Mouse (Mus musculus) frontal cortex, postnatal 36 days (tissue): Measurements from ENCODE around the gene Zdhhc6.

Source experiments
- DNase-seq, 2 experiments: peaks; one replicate each; pipeline ENCODE4 v3.0.0; 2022; ENCODE audit warnings: low spot score in 2 of 2

Zdhhc6 gene

DNA sequence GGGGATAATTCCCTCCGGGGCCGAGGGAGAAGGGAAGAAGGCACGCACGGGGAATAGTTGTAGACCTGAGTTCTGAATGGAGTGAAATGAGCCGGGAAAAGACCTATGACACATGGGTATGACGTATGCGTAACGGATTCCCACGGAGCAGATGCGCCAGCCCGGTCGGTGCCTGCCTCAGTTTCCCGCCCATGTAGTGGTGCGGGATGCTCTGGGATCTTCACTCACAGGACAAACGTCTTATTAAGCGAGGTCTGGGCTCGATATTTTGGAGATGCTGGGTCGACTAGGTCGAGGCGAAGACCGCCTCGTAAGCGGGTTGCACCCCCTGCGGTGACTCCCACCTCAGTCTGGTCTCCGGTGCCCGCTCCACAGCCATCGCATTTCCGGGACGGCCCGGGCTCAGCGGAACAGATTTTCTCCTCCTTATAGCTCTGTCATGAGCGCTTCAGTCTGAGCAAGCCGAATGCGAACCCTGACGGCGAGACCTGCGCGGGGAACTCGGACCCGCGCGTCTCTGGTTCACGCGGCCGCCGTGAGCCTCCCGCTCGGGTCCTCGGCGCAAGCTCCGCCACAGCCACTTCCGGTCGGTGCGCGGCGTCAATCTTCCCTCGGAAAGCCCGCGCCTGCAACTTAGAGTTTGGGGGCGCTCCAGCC lies at the start of gene Zdhhc6:
TSS of gene Zdhhc6 (minus strand) at position 581 of the 657 bp plus-strand sequence.
- DNase-seq = peak; percentile 79 to 88

DNA sequence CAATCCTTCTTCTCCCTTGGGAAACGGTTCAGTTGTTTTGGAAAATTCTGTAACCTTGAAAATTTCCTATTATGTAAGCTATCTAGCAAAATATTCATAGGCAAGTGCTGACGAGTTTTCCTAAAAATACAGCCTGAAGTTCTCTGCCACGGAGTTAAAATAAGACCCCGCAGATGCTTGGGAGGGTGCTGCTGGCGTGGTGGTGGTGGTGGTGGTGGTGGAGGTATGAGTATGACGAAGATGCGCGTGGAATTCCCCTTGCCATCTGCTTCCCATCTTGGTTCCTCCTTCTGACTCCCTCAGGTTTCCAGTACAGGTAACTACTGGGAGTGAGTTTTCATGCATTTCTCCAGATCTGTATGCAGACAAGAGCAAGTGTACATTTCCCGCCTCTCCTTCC lies 46.8 kb upstream of the Zdhhc6 start:
- DNase-seq = peak; percentile 55 to 75

DNA sequence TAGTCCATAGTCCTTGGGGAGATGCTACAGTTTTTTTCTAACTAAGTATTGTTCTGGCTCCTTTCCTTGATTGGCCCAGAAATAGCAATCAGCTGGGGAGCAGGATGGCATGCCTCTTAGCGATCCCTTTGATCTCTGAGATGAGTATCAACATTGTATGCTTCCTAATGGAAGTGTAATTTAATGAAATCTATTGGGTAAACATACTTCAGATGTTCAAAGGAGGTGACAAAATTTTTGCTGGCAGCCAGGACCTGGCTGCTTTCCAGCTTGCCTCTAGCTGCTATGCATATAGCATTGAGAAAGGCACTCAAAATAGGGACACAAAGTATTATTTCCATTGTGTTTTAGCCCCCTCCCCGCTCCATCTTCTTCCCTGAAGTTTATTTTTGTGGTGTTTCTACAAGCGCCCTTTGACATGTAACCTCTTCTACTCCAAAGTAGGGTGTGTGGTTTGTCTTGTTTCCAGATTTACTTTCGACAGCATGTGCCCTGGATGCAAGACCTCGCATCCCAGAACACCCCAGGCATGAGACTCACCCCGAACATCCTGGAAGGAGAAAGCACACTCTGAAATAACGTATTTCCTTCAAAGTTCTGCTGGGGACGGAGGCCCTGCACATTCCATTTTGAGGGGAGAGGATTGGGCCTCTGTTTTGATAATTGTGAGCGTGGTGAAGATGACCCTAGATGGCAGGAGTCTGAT lies 35.0 kb upstream of the Zdhhc6 start:
- DNase-seq = no peak

DNA sequence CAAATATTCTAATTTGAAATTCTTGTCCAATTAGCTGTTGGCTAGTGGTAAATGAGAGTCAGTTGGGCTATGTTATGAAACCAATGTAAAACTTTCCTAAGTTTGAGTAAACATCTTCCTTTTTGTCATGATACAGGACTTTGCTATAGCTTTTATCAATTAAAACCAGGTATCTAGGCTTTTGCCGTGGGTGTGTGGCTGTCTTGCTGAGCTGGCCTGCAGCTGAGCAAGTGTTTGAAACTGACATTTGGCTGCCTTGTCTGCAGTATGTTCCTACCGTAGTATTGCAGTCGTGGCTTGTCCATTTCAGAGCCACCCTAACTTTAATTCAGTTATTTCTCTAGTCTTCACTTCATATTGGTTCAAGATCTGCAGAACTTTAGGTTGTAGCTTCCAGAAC lies 32.4 kb upstream of the Zdhhc6 start:
- DNase-seq = no peak

DNA sequence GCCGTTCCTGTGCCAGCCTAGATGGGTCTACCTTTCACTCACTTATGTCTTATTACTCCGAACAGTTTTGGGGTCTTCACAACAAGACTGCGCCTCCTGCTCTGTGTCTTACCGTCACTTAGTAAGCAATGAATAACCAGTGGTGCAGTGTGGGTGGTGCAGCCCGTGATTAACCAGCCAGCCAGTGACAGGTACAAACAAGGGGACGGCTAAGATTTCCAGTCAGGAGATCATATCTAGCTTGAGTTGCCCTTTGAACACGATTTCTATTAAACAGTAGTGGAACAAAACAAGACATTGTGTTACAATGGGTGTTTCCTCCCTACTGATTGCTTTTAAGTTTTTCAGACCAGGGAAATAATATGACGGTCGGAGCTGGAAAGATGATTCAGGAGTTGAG lies 27.4 kb upstream of the Zdhhc6 start:
- no peak for DNase-seq

DNA sequence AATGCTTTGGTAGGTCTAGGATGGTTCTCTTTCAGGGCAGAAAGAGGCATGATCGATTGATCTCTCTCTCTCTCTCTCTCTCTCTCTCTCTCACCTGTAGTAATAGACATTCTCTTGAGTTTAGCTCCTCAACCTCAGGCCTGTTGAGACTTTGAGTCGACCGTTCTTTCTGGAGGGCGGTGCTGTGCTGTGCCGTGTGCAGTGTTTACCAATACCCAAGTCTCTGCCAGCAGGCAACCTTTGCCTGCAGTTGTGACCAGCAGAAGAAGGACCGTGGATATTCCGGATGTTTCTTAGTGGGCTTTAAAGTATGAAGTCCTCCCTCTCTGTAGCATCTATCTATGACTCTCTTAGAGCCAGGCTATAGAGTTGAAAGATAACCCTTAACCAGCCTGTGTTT lies 26.6 kb upstream of the Zdhhc6 start:
- no peak for DNase-seq

DNA sequence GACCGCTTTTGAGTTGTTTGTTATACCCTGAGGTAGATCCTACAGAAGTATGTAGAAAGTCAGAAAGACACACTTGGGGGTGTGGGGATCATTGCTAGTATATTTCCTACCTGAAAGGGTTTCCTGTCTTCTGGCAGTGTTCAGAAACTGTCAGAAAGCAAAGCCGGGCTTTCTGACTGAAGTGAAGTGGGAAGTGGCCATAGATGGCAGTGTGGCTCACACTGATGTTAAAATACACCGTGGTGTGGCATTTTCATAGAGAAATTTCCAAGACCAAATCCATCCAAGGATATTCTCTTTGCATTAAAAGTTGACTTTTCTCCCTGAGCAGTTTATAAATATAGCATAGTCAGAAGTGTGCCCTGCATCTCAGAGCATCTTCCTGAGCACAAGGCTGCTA lies 25.5 kb upstream of the Zdhhc6 start:
- no peak for DNase-seq

DNA sequence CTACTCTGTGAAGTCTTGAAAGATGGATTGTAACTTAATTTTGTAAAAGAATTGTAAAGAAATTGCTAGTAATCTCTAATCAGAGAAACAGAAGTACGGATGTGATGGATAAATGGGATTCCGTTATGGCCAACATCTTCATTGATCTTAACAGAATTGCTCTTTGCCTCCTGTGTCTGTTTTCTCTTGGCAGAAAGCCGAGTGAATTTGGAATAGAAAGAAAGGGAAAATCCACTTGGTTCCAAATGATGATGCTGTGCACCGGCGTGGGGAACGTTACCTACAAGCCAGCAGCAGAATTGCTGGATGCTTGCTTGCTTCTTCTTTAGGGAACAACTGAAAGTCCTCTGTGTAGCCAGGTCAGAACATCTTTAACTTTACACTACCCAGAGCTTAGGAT lies 24.7 kb upstream of the Zdhhc6 start:
- DNase-seq = no peak

DNA sequence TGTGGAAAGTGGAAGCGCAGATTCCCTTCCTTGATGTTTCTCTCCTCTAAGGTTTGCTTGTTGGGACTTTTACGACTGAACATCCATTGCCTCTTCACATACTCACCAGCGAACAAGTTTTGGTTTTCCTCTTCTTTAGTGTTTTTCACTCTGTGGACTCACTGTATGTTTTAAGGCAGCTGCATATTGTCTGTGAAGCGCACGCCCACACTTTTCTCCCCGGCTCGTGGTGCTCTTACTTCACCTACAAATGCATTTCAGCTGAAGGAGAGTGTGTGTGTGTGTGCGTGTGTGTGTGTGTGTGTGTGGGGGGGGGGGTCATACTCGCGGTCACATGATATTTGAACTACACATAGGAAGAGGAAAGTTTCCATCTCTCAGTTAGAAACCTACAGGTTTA lies 21.8 kb upstream of the Zdhhc6 start:
- no peak for DNase-seq

DNA sequence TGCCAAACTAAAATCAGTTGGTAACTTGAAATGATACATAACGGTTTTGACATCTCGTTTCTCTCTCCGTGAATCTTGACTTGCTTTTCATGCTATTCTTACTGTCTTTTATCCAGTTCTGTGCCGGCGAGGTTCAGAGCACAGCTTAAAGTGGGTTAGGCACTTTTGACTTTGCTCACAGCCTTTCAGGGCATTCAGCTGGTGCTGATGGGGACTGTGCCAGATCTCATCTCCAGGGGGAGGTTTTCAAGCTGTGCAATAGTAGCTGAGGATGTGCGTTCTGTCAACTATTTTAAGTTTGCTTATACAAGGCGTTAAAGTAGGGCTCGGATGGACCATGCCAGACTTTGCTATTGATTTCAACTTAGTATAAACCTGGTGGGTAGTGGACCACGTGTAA lies 21.2 kb upstream of the Zdhhc6 start:
- DNase-seq = no peak

DNA sequence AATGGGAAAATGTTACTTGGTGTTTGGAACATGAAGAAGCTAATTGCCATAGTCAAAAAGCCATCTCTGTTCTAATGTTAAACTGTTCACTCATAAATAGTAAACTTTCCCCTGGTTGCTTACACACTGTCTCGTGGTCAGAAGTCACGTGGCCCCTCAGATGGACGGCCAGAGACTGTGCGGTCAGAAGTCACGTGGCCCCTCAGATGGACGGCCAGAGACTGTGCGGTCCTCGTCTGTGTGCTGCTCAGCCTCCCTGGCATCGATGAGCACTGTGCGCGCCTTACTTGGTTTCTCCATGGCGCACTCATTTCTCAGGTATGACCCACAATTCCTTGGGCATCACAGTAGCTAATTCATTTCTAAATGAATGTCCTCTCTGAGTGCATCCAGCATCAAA lies 20.6 kb upstream of the Zdhhc6 start:
- DNase-seq = no peak

DNA sequence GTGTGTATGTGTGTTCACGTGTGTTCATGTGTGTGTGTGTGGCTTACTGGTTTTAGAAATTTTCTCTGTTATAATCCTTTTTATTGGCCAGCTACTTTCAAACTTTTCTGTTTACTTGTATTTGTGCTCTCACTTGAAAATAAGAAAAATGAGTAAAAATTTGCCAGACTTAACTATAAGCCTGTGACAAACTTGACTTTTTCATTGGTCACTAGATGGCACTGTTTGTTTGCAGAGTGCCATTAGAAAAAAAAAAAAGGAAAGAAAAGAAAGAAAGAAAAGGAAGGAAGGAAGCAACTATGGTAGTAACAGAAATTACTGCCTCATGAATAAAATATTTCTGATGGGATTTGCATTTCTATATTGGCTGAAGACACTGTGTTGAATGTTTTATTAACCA lies 20.0 kb upstream of the Zdhhc6 start:
- DNase-seq = no peak

DNA sequence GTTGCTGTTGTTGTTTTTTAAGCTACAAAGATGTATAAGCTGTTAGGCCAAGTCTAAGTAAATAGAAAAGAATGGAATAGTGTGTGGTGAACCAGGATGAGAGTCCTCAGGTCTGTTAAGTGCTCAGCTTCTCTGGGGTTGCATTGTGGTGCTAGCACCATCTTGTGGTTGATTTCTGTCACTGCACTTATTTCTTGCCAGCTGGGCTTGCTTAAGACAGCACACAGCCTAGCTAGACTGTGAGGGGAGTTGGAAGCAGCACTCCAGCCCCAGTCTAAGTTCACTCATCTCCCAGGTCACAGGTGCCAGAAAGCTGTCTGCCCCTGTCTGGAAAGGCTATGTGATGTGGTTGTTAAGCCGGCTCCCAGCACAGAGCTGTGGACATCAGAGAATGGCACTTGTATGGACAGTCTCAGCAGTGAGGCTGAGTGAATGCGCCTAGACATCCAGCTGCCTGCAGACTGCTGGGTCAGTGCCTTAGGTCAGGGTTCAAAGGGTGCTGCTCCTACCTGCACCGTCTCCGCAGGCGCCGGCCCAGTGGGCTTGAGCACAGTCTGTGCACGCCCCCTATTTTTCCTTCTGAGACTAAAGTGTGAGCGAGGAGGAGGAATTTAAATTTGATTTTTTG lies 16.9 kb upstream of the Zdhhc6 start:
- peak; percentile 64 to 86 for DNase-seq

DNA sequence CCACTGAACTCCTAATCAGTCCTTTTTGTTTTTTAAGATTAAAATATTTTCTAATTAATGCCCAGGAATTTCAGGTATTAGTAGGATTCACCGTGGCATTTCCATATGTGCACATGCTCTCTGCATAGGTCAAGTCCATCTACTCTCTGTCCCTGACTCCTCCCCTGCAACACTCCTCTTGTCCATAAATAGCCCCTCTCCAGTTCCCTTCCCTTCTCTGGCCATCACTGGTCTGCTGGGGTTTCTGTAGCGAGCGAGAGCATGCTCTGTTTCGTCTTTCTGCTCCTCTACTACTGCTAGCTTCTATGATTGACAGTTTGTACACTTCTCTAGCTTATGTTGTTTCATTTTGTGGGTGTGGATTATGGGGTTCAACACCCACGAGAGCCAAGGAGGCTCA lies 15.9 kb upstream of the Zdhhc6 start:
- DNase-seq = no peak

DNA sequence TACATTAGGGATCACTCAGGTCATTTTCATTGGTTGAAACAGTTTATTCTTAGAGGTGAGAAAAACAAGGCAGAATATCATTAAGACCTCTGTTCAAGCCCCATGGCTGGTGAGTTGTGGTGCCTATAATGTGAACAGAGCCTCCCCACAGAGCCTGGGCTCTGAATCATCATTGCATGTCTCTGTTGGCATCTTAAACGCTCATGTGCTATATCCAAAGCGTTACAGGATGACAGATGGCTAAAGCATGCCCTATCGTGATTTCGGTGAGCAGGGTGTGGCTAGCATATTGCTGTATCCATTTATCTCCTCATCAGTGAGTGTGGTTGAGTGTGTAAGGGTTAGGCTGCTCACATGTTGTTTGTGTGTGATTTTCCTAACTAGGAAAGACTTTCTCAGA lies 11.7 kb upstream of the Zdhhc6 start:
- DNase-seq = peak in 1 of 2 experiments; percentile 30

DNA sequence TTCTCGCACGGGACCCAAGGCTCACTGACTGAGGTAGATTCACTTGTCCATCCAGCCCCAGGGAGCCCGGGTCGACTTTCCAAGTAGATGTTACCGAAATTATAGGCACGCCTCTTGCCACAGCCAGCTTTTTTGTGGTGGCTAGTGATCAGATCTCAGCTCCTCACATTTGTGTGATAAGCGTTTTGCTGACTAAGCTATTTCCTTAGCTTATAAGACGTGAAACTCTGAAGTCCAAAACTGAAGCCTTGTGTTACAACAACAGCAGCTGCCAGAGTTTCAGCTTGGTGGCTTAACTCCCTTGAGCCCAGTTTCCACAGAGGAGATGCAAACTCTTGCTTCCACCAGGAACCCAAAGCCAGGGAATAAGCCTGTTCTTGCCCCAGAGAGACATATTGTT lies 6.8 kb upstream of the Zdhhc6 start:
- no peak for DNase-seq

DNA sequence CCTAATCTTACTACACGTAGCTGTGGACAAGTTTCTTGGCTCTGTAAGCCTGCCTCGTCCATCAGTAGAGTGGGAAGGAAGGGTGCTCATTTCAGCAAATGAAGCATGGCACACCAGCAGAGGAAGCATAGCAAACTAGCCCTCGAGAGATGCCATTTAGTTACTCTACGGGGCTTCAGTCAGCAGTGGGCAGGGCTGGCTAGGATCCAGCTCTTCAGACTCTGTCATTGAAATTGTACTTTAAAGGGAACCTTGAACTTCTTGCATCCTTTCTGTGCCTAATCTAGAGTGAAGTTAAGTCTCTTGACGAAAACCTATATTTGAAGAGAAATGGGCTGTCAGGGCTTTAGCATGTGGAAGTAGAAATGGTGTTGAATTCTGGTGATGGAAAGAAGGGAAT lies 3.7 kb upstream of the Zdhhc6 start:
- DNase-seq = no peak

DNA sequence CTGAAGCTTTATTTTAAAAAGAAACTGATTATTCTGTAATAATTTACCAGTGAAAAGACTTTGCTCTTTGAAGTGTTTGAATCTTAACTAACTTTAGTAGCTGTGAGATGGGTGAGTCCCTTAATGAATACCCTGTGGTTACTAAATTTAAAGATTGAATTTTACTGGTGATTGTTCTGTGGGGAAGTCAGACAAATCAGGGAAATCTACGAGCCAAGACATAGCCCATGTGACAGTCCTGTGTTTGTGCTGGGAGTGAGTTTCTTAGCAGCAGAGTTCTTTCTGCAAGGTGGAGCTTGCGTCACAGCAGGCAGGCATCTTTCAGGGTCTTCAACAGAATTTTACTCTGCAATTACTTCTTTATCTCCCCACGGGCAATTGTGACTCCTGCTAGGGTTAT lies 3.2 kb upstream of the Zdhhc6 start:
- no peak for DNase-seq

DNA sequence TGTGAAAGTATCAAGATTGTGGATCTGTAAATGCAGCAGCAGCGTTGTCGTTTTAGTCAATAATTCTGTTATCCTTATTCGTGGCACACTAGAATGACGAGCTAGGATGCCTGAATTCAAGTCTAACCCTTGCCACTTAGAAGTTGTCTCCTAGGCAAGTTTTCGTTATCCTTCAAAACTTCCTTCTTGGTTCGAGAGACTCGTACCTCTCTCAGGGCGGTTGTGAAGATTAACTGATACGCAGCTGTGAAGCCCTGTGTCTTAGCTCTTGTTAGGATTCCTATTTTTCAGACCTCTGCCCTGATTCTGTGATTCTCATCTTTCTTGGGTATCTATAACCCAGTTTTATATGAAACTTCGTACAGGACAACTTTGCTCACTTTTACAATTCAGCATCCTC lies 1.1 kb upstream of the Zdhhc6 start:
- DNase-seq = no peak

DNA sequence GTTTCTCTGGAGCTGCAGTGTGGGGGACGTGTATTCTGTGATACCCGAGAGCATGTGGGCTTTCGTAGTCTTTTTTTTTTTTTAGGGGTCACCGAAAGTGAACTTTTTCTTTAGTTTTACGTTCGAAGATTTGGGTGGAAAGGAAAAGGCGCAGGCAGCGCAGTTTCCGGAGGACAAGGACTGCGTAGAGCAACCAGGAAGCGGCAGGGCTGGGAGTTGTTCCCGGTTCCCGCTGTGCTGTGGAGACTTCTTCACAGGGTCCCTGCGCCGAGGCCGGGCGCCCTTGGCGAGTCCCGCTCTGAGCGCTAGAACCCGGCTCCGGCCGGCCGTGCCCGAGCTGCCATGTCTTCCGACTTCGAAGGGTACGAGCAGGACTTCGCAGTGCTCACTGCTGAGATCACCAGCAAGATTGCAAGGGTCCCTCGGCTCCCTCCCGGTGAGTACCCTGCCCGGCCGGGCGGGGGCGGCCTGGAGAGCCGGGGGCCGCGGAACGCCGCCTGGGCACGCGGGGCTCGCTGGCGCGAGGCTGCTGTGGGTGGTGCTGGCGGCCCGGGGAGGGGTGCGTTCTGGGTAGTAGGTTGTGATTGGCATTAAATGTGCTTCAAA lies 380 bp upstream of the Zdhhc6 start, which contains the start of gene Vti1a:
TSS of gene Vti1a (plus strand) at position 187 of the 606 bp plus-strand sequence.
- DNase-seq = peak; percentile 88 to 91

DNA sequence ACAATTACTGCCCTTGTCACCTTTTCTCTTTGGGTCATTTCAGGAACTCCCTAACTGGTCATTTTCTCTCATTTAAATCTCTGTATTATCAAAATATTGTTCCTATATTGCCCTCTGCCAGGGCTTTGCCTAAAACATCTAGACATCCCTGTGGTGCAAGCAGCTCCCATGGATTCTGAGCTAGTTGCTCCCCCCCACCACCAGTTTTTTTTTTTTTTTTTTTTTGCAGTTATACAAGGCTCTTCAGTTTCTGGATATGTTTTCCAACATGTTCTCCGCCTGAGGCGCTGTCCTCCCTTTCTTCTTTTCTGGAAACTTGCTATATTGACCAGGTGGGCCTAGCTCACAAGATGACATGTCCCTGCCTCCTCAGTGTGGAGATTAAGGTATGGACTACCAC lies 2.2 kb downstream of the Zdhhc6 start:
- no peak for DNase-seq

DNA sequence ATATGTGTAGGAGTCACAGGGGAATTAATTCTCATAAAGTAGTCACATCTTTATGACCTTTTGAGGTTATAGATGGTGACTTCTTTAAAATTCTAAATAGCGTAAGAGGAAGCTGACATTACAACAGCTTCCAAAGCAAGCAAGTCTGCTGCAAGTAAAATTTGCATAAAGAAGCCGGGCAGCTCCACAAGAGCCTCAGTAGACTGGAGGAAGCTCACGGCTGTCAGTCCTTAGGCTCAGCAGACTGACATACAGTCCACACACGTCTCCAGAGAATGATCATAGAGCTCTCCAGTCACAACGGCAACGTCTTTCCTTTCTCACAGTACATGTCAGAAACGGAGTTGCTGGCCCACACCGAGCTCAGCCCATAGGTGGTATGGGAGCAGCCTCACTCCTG lies 4.0 kb downstream of the Zdhhc6 start:
- DNase-seq = no peak

DNA sequence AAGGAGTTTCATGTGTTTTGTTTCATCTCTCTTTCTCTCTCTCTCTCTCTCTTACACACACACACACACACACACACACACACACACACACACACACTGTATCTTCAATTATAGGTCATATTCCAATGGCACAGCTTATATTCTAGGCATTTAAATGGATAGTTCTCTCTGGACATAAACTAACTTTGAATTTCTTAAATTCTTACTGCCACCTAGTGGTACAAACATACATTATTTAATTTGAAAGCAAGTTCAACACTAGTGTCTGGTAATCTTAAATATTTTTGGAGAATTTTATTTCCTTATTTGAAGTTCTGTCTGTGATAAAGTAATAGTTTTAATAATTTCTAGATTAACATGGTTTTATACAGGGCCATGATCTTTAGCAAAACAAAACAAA lies 10.8 kb downstream of the Zdhhc6 start:
- DNase-seq = no peak
